Mouse (Mus musculus): ENCODE measurements around the gene Hacd3.
"Not testable (repeated sequence)": the region's sequence is repeated elsewhere in the genome, so short reads cannot be mapped to it uniquely, and the experiment has no call there.

Gene Hacd3

DNA sequence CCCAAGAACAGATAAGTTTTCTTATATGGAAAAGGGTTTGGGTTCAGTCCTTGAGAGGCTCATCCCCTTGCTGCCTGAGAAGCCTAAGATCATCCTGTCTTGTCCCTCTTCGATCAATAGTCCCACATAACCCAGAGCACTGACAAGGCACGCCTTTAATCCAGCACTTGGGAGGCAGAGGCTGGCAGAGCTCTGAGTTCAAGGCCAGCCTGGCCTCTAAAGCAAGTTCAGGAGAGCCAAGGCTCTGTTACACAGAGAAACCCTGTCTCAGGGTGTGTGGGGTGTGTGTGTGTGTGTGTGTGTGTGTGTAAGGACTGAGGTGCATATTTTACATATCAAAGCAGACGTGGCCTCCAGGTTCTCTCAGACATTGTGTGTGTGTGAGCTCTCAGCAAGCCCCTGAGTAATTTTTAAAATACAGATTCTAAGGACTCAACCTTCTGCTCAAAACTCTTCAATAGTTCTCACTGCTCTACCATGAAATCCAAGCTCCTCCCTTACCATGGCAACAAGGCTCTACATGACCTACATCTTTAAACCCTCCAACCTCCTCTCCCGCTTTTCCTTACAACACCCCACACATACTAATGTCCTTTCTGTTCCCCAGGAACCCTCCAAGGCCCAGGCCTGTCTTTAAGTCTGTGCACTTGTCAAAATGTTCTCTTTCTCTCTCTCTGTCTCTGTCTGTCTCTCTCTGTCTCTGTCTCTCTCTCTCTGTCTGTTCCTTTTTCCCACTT is 5.1 kb downstream of the Hacd3 start:
- no peak for DNase-seq

DNA sequence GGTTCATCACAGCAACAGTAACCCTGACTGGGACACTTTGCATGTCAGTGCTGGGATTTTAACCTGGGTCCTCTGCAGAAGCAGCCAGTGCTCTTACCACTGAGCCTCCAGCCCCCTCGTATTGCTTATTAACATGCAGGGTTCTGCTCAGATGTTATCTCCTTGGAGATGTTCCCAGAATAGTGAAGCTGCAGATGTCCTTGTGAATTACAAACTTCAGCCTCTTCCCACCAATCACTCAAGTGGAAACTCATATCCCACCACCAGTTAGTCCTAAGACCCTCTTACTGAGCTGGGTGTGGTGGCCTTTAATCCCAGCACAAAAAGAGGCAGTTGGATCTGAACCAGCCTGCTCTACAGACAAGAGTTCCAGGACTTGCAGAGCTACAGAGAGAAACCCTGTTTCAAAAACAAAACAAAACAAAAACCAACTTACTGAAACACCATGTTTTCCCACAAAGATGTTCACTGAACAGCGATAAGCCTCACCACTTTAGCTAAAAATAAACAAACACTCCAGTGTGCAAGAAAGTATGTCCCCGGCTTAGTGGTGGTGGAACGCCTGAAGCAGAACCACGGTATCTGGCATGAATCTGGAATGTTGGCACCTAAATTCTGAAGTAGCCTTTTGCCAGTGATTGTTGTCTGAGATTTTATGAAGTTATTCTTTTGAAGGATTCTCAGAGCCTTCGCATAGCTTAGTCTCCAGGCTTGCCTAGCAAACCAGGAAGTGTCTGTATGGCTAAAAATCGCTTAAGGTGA is 5.9 kb downstream of the Hacd3 start:
- DNase-seq = no peak

DNA sequence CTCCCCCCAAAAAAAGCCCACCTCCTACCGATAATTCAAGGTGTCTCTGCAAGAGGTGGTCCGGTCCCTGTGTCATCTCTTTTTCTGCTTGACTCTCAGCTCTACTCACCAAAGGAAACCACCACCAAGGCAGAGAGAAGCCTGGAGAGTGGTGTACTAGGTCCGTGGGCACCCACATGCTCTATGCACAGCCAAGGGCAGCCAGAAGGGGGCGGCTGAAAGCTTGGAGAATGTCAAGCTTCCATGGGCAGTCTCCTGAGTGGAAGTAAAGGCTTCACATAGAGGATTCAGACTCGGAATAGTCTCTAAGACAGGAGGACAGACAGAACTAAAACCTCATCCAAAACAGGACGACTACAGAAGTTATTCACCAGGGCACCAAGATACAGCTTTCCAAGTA is 10.2 kb downstream of the Hacd3 start:
- peak in 1 of 2 experiments; percentile 34 for DNase-seq

DNA sequence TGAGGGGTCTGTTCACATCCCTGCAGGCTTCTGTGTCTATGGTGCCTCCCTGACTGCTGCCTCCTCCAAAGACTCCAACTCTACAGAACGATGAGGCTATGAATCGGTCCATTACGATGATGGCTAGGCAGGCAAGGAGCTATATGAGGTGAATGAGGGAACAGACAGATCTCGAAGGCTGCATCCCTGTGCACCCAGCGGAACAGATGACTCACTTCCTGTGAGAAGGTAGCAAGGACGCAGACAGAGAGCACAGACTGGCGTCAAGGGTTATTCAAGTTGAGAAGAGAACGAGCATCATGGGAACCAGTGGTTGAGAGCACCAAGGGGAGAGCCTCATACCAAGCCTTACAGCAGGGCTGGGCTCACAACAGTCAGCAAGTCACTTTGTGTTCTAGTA is 10.9 kb downstream of the Hacd3 start:
- no peak for DNase-seq

DNA sequence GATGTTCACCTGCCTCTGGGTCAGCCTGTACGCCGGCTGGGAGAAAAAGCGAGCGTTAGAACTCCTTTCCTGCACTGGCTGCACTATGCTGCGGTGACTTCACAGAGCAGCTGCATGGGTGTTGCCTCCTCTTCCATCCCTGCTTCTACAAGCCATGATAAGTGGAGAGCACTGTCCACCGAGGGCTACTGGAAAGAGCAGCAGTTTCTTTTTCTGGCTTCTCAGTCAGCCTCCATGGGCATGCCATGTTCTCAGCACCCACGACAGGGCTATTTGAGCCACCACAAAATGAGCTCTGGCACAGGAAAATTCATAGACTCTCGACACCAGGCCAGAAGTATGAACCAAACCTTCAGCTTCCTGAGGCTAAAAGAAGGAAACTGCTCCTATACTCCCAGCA is 15.8 kb downstream of the Hacd3 start:
- DNase-seq = no peak

DNA sequence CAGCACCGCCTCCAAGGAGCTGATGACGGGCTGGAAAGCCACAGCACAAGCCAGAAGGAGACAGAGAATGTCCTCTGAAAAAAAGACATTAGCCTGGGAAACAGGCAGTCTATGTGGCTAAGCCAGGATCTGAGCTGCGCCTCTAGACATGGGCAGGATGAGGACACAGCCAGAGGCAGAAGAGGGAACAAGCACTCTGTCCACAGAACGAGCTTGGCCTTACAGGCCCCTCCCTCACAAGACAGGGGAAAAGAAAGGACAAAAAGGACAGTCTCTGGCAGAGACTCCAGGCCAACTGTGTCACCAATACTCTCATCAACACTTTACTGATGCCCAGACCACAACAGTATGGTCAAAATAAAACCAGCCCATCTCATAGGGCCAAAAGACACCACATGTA is 20.0 kb downstream of the Hacd3 start:
- no peak for DNase-seq

DNA sequence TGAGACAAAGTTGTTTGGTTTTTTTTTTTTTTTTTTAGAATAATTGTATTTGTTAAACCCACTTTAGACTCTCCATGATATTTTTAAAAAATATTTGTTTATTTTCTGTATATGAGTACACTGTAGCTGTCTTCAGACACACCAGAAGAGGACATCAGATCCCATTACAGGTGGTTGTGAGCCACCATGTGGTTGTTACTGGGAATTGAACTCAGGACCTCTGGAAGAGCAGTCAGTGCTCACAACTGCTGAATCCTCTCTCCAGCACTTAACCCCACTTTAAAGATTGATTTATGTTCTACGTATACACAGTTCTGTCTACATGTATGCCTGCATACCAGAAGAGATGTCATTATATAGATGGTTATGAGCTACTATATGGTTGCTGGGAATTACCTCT is 26.0 kb downstream of the Hacd3 start:
- DNase-seq = not testable (repeated sequence)

DNA sequence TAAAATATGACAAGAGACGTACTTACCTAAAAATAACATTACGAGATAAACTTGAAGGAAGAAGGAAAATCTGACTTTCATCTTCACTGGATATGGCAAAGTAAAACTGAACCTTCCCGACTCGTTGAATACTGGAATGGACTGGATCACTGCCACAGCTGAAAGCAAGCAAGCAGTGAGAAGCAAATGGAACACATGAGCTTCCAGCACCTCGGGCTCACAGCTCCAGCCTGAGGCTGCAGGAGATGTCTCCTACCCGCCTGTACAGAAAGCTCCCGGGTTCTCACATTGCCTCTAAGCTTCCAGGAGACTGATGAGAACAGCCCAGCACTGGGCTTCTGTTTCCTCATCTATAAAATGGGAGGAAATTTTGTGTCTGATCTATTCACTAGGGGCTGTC is 31.2 kb downstream of the Hacd3 start:
- no peak for DNase-seq

DNA sequence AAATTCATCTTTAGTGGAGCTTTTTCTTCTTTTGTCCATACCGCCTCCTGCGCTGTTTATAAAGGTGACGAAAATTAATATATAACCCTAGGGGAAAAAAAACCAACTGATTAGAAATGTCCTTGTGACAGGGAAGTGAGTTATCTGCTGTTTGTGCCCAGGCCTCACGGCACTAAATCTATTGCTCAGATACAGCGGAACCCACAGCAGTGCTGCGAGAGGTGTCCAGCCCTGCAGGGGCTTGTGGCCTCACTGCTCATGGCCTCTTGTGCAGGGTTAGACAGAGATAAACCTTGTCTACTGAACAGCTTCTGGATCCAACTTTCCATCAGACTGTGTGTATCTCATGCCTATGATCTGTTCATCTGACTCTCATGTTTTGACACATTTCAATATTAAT is 33.0 kb downstream of the Hacd3 start:
- DNase-seq = no peak

DNA sequence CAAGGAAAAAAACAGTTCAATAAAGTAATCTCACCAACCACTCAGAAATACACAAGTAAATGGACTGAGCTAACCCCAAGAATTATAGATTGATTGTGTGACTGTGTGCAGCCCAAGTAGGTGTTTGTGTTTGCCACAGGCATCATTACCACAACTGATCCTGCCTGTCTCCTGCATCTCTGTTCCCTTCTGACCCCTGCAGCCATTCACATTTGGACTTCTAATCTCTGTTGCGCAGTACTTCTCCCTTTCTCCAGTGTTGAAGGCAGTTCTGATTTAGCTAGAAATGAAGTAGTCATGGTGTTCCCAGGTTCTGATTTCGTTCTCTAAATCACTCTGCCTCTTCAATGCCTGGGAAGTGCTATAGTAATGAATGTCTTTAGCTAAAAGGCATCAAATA is 33.8 kb downstream of the Hacd3 start:
- DNase-seq = no peak

DNA sequence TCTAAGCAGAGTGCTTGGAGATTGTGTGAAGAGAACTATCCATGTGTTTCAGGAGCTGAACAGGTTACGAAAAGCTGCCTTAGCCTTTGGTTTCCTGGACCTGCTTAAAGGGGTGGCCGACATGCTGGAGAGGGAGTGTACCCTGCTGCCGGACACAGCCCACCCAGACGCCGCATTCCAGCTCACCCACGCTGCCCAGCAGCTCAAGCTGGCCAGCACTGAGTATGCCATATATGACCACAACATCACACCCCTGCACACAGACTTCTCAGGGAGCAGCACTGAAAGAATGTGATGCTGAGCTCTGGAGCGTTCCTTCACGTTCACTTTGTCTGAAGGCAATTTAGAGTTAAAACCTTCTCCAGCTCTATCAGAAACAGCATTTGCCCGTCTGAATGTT is 35.7 kb downstream of the Hacd3 start:
- DNase-seq = no peak

DNA sequence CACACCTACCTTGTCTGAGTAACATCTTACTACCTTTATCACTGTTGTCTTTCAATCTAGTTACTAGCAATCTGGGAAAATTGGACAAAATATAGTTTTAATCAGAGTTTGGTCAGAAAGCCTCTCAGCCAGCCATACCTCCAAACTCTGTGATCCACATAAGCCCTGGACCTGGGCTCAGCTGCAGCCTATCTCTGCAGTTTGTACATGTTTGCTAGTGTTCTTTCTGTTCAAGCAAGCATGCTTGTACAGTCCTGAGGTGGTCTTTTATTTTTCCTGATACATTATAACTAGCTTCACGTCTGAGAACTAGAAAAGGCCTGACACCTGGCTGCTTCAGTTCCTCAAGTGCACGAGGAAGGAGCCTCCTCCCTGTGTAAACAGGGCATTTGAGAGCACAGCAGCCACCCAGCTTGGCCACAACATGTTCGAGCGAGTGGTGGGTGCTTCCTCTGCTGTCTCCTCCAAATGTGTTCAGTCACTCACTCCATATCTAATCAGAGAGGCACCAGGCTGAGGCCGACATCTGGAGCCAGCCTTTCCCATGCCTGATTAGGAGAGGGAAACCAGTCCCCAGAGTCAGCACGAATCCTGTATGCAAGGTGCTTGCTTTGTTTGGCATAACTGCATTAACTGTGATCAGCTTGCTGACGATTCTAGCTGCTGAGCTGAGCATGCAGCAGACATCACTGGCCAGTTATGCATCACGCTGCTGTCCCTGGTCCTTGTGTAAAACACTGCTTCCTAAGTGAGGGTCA is 36.3 kb downstream of the Hacd3 start:
- DNase-seq = no peak

DNA sequence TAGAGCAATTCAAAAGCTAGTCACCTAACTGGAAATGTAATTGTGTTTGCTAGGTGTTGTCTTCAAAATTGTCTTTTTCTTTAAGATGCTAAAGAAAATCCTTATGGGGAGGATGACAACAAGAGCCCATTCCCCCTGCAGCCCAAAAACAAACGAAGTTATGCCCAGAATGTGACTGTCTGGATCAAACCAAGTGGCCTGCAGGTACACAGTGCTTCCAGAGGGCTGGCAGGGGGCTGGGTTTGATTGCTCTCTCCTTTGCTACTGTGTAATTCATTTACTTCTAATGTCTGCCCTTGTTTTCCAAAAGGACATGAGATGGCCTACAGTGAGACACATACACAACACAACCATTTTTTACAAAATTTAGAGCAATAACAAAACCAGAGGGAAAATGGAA is 39.6 kb downstream of the Hacd3 start:
- DNase-seq = no peak

DNA sequence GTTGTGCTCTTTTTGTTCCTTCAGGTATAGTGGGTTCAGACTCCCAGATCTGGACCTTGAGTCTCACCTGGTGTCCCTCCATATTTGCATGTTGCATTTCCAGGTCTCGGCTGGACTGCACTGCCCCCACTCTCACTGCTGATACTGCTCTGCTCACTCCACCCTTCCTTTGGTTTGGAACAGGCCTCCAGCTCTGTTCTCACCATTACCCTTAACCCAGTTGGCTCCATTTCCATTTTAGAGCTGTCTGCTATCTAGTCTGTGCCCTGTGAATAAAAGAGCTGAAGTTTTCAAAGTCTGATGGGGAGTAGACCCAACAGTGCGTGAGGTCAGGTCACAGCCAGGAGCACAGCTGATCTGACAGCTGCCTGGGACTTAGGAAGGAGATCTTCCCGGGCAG is 40.9 kb downstream of the Hacd3 start:
- peak in 1 of 2 experiments; percentile 16 for DNase-seq

DNA sequence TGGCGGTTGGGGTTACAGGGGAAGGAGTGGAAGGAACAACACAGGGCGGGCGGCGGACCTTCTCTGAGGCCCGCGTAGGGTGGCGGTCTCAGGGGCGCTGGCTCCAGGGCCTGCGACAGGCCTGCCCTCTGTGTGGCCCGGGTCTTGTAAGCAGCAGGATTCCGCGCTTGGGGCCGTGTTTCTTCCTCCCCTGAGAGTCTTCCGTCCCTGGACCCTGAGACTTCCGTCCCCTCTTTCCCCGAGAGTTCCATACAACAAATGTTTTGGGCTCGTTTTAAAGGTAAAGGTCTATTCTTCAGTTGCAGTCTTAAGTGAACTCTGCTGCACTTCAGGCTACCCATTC is 60.5 kb downstream of the Hacd3 start:
- no peak for DNase-seq

DNA sequence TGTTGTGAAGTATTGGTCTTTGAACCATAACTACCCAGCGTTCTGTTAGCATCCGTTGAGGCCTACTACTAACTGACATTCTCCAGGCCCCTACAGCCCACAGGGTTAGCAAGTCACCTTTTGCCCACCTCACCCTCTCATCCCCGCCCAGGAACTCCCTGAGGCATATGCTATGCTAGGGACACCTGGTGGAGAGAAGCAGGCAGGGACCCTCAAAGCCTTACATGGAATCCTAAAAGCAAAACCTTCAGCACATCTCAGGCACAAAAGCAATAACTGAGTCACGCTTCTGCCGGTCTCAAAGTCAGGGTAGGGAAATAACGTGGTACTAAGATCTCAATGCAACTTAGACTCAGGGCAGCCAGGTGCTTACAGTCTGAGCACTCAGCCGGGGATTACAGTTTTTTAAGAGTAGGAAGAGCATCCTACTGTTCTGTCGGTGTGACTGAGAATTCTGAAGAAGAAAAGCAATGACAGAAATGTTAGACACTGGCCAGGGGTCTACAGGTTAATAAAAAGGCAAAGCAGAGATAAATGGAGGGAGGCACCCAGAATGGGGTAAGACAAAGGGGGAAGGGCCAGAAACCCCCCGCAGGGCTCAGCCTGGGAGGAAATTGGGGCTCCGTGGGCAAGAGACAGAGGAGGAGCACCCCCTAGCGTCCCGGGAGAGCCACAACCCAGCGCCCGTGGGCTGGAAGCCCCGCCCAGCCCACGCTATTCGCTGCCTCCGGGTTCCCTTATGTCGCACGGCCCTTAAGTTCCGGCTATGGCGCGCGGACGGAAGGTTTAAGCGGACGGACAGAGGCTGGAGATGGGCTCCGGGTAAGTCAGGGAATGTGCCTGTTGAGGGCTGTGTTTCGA is 61.1 kb downstream of the Hacd3 start, which contains the start of gene Ints14:
Gene Ints14 (plus strand): TSS at position 789 of the 861 bp plus-strand sequence.
- peak; percentile 94 to 97 for DNase-seq

DNA sequence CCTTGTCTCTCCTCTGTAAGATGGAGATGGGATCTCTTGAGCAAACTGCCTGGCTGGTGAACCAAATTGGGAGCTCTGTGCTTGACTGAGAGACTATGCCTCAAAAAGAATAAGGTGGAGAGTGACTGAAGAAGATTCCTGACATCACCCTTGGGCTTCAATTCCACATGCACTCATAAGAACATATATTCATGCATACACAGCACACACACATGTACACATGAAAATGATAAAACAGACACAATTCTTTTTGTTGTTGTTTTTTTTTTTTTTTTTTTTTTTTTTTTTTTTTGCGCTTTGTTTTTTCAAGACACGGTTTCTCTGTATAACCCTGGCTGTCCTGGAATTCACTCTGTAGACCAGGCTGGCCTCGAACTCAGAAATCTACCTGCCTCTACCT is 64.2 kb downstream of the Hacd3 start:
- DNase-seq = no peak

DNA sequence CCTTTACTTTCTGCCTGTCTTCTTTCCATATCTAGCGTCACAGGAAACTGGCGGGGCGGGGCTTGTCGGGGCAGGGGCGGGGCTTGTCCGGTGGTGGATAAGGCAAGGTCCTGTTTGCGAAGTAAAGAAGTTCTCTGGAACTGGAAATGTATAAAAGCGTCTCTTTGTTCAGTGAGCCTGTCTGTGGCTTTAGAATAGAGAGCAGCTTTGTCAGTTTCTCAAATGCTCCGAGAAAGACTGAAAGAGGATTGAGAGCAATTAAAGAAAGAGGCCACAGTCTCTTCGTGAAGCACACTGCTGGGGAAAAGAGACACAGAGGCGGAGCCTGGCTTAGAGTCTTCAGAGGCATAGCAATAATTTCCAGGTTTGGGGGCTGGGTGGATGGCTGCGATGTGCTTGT is 65.2 kb downstream of the Hacd3 start:
- DNase-seq = no peak

DNA sequence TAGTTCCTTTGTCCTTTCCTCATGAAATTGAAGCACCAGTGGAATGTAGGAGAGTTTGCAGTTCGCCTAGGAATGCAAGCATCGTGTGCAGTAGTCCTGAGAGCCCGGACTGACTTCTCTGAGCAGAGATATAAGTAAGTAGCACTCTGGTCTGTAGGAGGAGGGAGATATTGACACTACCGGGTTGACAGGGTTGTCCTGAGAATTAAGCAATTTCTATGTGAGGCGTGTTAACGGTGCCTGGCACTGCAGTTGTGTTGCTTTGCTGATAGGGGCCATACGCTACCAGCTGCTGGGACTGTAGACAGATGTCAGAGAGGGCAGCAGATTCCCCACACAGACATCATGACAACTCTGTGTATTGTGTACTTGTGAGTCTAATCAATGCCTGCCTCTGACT is 68.3 kb downstream of the Hacd3 start:
- DNase-seq = no peak

DNA sequence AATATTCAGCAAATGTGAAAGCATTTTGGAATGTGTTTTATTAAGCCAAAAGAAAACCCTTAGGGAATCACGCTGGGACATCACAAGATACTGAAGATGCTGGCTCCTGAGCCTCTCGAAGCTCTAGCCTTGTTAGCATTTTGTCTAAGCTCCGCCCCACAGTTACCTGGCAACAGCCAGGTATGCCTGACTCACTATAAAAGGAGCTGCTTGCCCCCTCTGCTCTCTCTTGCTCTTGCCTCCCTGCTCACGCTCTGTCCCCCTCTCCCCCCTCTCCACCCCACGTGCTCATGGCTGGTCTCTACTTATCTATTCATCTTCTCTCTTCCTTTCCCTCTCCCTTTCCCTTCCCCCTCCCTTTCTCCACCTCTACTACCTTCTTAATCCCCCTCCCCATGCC is 69.4 kb downstream of the Hacd3 start:
- no peak for DNase-seq

DNA sequence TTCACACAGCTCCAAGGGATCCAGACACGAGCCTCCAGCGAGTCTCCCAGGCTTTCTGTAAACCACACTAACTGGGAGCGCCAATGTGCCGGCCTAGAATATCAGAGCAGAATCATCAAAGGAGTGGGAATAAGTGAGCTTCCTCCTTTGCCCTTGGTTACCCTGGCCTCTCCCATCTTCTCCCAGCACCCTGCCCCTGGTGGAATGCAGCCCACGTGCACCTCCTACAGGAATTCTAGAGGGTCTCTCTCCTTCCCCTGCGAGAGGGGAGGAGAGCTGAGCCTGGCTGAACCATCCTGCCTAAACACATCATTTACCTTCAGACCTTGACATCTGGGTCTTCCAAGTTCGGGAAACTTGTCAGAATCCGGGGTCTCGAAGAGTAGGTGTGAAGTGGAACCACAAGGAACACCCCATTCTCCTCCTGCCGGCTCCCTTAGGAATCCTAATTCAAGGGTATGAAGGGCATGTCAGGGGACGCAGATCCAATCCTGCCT is 70.3 kb downstream of the Hacd3 start, which contains the start of gene Slc24a1:
Gene Slc24a1 (minus strand): TSS at position 447 of the 497 bp plus-strand sequence.
- no peak for DNase-seq

DNA sequence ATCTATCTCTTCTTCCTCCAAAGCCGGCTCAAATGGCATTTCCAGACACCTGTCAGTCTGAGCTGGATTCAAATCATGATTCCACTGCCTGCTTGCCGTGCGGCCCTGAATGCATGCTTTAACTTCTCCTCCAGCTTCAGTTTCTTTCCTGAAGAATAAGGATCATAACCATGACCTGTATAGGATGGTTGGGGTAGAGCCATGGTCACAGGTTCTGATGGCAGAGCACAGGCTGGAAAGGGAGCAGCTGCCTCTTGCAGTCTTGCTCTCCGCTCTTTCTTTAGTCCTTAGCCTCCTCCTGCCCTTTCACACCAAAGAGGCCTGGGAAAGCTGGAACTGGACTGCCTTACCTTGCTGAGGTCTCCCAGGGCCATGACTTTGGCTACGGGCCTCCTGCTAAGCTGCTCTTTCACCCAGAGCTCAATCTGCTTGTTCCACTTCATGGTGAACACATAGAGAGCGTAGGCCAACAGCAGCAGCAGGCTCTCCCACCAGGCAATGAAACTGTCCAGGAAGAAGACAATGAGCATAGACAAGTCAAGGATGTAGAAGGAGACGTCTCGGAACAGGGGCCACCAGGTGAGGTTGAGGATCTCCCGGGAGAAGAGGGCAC is 73.9 kb downstream of the Hacd3 start:
- DNase-seq = no peak

All from kidney, adult 8-10 months (tissue).